Mouse (Mus musculus) adrenal gland, adult 8-10 months (tissue): Measurements from ENCODE around the gene Rhot2. TPM values are rescaled to one million over a fixed set of nuclear protein-coding genes. Genes with fewer than 3 reads are reported as not detected.
A peak's percentile ranks its signal among the peaks of the same experiment; 100 is the strongest.

Experiments used
- DNase-seq: peaks from one replicate; pipeline ENCODE4 v3.0.0; 2022
- total RNA-seq, 4 experiments: library from RNA; stranded (reverse); gene quantifications; 2 replicates each; pipeline ENCODE4 v1.2.4; 2022

Rhot2 gene
- 100 to 1,000 TPM in 3 of 4 experiments, 10 to 100 TPM in 1; 89.3 to 155 (median 139) TPM for total RNA-seq

GRCm38 (mm10) chr17:25844396-25844901 is at the start of gene Rhot2:
Rhot2 (minus strand) TSS chr17:25844851.
- DNase-seq, result peak; percentile 94

DNA sequence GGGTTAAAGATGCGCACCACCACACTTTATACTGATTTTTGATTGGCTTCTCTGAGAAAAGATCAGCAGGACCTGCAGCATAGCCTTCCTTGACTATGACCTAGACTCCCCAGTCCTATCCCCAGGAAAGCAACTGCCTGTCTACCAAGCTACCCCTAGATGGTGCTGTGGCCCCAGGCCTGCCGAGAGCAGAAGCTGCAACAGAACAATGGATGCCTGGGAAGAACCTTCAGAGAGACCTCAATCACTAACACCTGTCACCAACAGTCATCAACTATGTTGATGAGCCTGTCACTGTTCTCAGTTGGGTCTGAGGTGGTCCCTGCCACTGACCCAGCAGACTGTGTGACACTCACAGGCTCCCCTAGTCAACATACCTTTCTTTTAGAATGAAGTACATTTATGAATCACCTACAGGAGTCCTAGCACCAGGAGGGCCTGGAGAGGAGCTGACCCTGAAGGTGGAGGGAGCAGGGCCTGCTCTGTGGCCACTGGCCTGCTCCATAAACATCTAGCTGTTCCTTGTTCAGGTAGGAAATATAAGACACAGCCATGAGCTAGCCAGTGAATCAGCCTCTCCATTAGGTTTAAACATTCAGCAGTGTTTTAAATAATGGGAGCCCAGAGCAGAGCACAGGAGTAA is 49.4 kb upstream of the Rhot2 start:
- DNase-seq, result no peak

GRCm38 (mm10) chr17:25888837-25889236 is 44.2 kb upstream of the Rhot2 start:
- DNase-seq, result no peak

DNA sequence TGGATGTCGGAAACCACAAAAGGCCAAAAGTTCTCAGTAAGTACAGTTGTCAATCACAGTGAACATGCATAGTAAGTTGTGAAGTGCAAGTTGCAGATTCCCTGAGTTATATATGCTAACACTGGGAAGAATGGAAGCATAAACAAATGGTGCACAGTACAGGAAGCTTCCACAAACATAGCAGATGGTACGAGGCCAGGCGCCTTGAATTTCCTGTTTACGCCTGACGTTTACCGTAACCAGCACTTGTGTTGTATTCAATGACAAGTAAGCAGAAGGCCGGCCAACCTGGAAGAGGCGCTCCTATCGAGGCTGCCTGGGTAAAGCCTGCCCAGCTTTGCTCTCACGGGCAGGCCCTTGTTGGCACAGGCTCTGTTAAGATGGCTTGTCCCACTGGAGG is 42.8 kb upstream of the Rhot2 start:
- no peak for DNase-seq

- DNase-seq, result no peak
Observed at GRCm38 (mm10) chr17:25886806-25887205, 42.2 kb upstream of the Rhot2 start.

DNA sequence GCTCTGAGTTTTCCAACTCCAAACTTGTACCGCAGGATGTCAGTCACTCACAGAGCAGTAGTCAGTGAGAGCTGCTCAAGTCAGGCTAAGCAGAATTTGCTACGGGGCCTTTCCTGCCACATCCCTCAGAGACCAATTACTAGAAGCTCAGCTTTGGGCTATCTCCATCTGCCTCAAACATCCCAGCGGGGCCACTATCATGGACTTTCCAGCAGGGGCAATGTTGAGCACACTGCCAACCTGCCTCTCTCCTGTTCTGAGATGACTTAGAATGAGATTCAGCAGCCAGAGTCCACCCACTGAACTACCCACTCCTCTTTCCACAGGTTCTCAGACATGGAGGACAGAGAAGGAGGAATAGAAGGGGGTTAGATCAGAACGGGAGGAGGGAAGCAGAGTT is 41.0 kb upstream of the Rhot2 start:
- no peak for DNase-seq

DNA sequence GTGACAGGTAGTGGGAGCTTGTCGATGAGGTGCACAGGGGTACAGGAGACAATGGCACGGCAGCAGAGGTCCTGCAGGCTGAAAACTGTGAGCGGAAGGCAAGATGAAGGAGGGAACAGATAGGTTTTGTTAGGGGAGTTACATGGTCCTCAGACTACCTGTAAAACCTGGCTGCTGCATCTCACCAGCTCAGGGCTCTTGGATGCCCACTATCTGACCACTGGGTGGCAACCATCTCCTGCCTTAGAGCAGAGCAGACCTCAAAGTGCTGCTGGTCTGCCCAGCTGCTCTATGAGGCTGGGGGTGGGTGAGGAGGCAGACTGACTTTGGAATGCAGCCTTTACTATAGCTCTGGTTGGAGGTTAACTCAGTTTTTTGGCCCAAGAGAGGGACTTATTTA is 39.2 kb upstream of the Rhot2 start:
- no peak for DNase-seq

DNA sequence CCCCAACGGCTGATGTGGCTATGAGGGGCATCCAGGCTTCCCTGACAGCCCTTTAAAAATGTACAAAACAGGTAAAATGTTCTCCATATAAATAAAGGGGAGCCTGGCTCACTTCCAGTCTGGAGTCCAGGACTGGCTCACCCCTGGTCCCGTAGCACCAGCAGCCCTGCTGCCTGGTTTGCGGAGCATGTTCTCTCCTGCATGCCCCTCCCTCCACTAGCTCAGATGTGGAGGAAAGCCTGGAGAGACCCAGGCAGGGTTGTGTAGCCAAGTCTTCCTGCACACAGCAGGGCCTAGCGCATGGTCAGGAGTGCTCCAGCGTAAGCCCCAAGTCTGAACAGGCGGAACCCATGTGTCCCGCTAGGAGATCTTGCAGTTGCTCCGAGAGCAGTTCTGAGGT is 38.6 kb upstream of the Rhot2 start:
- DNase-seq, result no peak

DNA sequence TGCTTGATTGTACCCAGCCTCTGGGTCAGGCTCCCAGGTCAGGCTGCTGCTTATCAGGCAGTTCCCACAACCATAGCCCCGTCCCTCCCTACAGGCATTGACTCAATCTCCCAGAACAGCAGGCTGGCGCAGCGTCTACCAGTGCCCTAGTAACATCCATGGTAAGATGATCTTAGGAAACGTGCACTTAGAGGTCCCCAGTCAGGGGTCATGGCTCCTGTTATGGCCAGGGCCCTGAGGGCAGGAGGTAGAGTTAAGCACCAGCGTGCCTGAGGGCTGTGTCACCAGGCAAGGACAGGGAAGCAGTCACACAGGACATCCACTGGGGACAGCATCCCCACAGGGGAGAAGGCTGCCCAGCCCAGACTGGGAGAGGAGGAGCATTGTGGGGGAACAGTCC is 37.7 kb upstream of the Rhot2 start:
- DNase-seq, result peak; percentile 24

- DNase-seq, result no peak
Observed at GRCm38 (mm10) chr17:25881691-25882090, 37.0 kb upstream of the Rhot2 start.

- peak; percentile 28 for DNase-seq
Observed at GRCm38 (mm10) chr17:25880913-25881641, 36.4 kb upstream of the Rhot2 start.

- no peak for DNase-seq
Observed at GRCm38 (mm10) chr17:25880196-25880910, 35.7 kb upstream of the Rhot2 start, which contains the start of gene Wfikkn1. Wfikkn1 (minus strand) TSS chr17:25880858.

DNA sequence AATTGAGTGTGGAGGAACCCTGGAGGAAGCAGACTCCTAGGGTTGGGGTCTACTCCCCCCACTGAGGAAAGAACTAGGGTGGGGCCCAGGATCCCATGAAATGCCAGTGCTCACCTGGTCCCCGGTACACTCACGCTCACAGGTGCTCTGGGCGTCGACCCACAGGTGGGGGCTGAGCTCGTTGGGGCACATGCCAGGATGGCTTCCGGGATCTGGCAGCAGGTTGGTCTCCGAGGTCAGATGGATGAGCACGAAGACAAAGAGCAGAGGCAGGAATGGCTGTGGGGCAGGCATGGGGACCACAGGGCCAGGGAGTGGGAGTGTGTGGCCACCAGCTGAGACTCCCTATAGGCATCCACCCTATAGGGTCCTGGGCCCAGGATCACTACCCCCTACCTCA is 35.1 kb upstream of the Rhot2 start:
- DNase-seq, result peak; percentile 13

- no peak for DNase-seq
Observed at GRCm38 (mm10) chr17:25879261-25879660, 34.6 kb upstream of the Rhot2 start.

- DNase-seq, result no peak
Observed at GRCm38 (mm10) chr17:25878611-25879180, 34.0 kb upstream of the Rhot2 start.

DNA sequence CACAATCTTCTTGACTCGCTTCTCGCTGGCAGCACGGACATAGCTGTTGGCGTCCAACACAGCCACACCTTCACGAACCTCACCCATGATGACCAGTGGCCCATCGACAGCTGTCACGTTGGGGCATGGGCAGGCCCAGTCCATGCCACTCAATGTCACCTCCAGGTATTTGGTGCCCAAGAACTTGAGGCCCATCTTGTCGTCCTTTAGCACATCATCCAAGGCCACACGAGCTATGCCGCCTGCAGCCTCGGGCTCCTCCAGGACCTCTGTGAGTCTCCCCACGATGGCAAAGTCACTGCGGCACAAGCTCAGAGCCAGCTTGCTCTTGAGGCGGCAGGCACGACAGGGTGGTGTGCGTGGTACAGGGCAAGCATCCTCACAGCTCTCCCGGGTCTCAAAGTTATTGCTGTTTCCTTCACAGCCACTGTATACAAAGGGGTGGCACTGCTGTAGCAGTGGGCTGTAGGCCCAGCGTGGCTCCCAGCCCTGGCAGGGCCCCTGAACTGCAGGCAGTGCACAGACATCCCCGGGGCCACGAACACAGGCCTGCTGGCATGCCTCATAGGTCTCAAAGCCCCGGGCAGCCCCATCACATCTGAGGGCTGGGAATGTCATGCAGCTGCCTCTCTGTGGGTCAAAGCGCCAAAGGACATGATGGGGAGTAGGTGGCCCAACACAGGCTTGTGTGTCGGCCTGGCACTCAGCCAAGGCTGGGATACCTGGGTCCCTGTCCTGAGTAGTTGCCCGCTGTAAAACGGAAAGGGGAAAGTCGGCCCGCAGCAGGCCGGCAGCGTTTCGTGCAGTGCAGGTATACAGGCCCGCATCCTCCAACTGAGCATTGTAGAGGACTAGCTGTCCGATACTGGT is 33.3 kb upstream of the Rhot2 start:
- DNase-seq, result no peak

DNA sequence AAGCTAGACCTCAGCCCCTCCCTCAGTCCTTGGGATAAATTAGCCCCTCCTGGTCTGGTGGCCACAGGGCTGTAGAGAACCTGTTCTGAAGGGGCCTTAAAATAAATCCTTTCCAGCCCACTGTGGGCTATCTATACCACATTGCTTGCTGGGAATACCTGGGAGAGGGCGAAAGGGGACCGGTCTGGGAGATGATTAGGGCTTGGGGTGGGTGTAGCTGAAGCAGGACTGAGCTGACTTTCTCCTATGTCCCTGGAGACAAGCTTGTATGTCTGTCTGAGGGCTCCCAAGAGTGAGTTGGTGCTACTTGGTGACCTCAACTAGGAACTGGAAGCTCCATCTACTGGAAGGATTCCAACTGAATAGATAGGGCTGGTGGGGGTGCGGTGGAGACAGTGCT is 32.4 kb upstream of the Rhot2 start:
- DNase-seq, result no peak

GRCm38 (mm10) chr17:25876347-25876915 is 31.8 kb upstream of the Rhot2 start:
- DNase-seq, result no peak

DNA sequence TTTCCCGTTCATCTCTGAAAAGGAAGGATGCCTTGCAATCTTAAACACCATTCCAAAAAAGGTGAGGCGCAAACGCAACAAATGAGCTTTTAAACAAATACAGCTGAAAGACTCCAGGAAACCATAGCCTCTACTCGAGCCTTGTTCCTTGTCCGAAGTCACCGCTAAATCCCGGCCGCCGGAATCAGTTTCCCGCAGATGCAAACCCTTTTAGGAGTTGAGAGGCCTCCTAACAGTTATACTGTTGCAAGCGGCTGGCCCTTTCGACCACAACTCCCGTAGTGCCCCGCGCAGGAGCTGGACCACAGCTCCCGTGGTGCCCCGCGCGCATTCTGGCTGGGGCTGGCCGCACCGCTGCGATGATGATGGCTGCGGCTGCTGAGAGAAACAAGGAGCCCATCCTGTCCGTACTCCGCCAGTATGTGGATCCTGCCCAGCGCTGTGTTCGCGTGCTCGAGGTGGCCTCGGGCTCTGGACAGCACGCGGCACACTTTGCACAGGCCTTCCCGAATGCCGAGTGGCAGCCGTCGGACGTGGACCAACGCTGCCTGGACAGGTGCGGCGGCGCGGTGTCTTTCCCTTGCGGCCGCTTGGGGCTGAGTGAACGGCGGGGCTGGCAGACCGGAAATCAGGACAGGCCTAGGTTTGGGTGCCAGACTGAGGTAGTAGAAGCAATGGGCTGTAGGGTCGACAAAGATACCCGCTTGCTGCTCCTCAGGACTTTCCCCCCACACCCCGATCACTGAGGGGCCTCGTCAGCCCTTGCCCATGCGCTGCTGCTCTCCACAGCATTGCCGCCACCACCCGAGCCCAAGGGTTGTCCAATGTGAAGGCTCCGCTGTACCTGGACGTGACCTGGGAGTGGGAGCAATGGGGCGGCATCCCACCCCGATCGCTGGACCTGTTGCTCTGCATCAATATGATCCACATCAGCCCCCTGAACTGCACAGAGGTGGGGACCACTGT is 30.8 kb upstream of the Rhot2 start:
- peak; percentile 86 for DNase-seq

- DNase-seq, result peak; percentile 86
Observed at GRCm38 (mm10) chr17:25874721-25875170, 30.1 kb upstream of the Rhot2 start, which contains the start of gene Mettl26. Mettl26 (plus strand) TSS chr17:25875074.
